Mouse (Mus musculus) liver, embryonic 15.5 days (tissue): Measurements from ENCODE around the gene Phc2. TPM values are rescaled to one million over a fixed set of nuclear protein-coding genes. Genes with fewer than 3 reads are reported as not detected.

Experiments
- polyA plus RNA-seq: library from polyadenylated mRNA; unstranded; fragments of >200 nt; fragmentation: Nextera tagmentation; extraction: Ambion mirVana; gene quantifications from 2 replicates; pipeline ENCODE4 v1.2.1, GENCODE M21; 2015

Gene Phc2
- polyA plus RNA-seq, 1 experiment from 2014 or later = 14.3 TPM

Other genes starting within 250 kb of the Phc2 start
- gene Zscan20, start 44.6 kb upstream of the Phc2 start, polyA plus RNA-seq = 0.79 and 0.84 TPM in 2 replicates
- 1.2 and 1.9 TPM in 2 replicates for gene Tlr12, start 36.1 kb upstream of the Phc2 start, polyA plus RNA-seq
- gene A3galt2, start 100.7 kb downstream of the Phc2 start, polyA plus RNA-seq = not detected in 2 replicates
- 6.5 and 6.8 TPM in 2 replicates for gene Zfp362, start 151.3 kb downstream of the Phc2 start, polyA plus RNA-seq
- gene Trim62, start 228.9 kb downstream of the Phc2 start, polyA plus RNA-seq = 0.18 and 0.20 TPM in 2 replicates